Mouse (Mus musculus): ENCODE results near the gene Rnf220. TPM values are rescaled to one million over a fixed set of nuclear protein-coding genes. Genes with fewer than 3 reads are reported as not detected.
A peak's percentile ranks its signal among the peaks of the same experiment; 100 is the strongest.

The Rnf220 gene
- 100 to 1,000 TPM; 129 to 148 TPM for total RNA-seq (2021)
- long read RNA-seq, transcript Rnf220-212 (11 exons, 1,949 nt): major isoform, 9 of 138 reads
- long read RNA-seq, transcript Rnf220-214 (3 exons, 728 nt): minor isoform, 6 of 138 reads
- long read RNA-seq, partial matches to known transcripts: 6 of 138 reads
- long read RNA-seq, other reads (novel, unspliced or antisense): 115 of 138 reads

- DNase-seq (ENCODE audit: low spot score in 2 of 2): peak; percentile 36 to 60
These were observed at the start of gene Rnf220 for GRCm38 (mm10) chr4:117496482-117497165. TSS of gene Rnf220 (minus strand) at chr4:117497052.

- DNase-seq (ENCODE audit: low spot score in 2 of 2): no peak
These were observed 49.8 kb upstream of the Rnf220 start for GRCm38 (mm10) chr4:117546616-117547015.

- DNase-seq (ENCODE audit: low spot score in 2 of 2): no peak
These were observed 48.6 kb upstream of the Rnf220 start for GRCm38 (mm10) chr4:117545448-117545847.

GRCm38 (mm10) chr4:117540571-117540970 lies 43.7 kb upstream of the Rnf220 start:
- no peak for DNase-seq (ENCODE audit: low spot score in 2 of 2)

GRCm38 (mm10) chr4:117539329-117539980 lies 42.6 kb upstream of the Rnf220 start:
- DNase-seq (ENCODE audit: low spot score in 2 of 2): no peak

- no peak for DNase-seq (ENCODE audit: low spot score in 2 of 2)
These were observed 40.1 kb upstream of the Rnf220 start for GRCm38 (mm10) chr4:117537002-117537401.

- DNase-seq (ENCODE audit: low spot score in 2 of 2): no peak
These were observed 38.8 kb upstream of the Rnf220 start for GRCm38 (mm10) chr4:117535496-117536200.

GRCm38 (mm10) chr4:117529843-117530242 lies 33.0 kb upstream of the Rnf220 start:
- DNase-seq (ENCODE audit: low spot score in 2 of 2): no peak

GRCm38 (mm10) chr4:117527952-117528351 lies 31.1 kb upstream of the Rnf220 start:
- peak; percentile 49 to 52 for DNase-seq (ENCODE audit: low spot score in 2 of 2)

- DNase-seq (ENCODE audit: low spot score in 2 of 2): no peak
These were observed 30.5 kb upstream of the Rnf220 start for GRCm38 (mm10) chr4:117527116-117527899.

- DNase-seq (ENCODE audit: low spot score in 2 of 2): no peak
These were observed 29.1 kb upstream of the Rnf220 start for GRCm38 (mm10) chr4:117525990-117526389.

- DNase-seq (ENCODE audit: low spot score in 2 of 2): no peak
These were observed 24.5 kb upstream of the Rnf220 start for GRCm38 (mm10) chr4:117521350-117521749.

- DNase-seq (ENCODE audit: low spot score in 2 of 2): peak in 1 of 2 experiments; percentile 25
These were observed 21.4 kb upstream of the Rnf220 start for GRCm38 (mm10) chr4:117518246-117518645.

GRCm38 (mm10) chr4:117499043-117499442 lies 2.2 kb upstream of the Rnf220 start:
- DNase-seq (ENCODE audit: low spot score in 2 of 2): no peak

- DNase-seq (ENCODE audit: low spot score in 2 of 2): peak in 1 of 2 experiments; percentile 25
These were observed 917 bp downstream of the Rnf220 start for GRCm38 (mm10) chr4:117495869-117496401.

GRCm38 (mm10) chr4:117494911-117495501 lies 1.8 kb downstream of the Rnf220 start:
- no peak for DNase-seq (ENCODE audit: low spot score in 2 of 2)

- DNase-seq (ENCODE audit: low spot score in 2 of 2): peak in 1 of 2 experiments; percentile 39
These were observed 2.7 kb downstream of the Rnf220 start for GRCm38 (mm10) chr4:117493905-117494851.

- DNase-seq (ENCODE audit: low spot score in 2 of 2): peak; percentile 43 to 52
These were observed 3.7 kb downstream of the Rnf220 start for GRCm38 (mm10) chr4:117493161-117493568.

- DNase-seq (ENCODE audit: low spot score in 2 of 2): no peak
These were observed 5.0 kb downstream of the Rnf220 start for GRCm38 (mm10) chr4:117491840-117492239.

Data from layer of hippocampus, postnatal 10 days (tissue).